Mouse (Mus musculus): ENCODE measurements around the gene Pmp22. TPM values are rescaled to one million over a fixed set of nuclear protein-coding genes. Genes with fewer than 3 reads are reported as not detected.

The Pmp22 gene
- total RNA-seq, 1 experiment, result 106 TPM

- DNase-seq (ENCODE audit: low read depth, low spot score), result no peak
- Histone ChIP-seq H3K4me1 (ENCODE audit: control insufficient read depth in 2 of 2, insufficient read depth in 2 of 2, low read length in 2 of 2, poor library complexity in 1 of 2) (no peaks in the 10 kb centered on the region), H3K36me3 (ENCODE audit: control insufficient read depth, insufficient read depth, low read length, poor library complexity, severe bottlenecking) (no peaks in the 10 kb centered on the region), H3K27ac (ENCODE audit: insufficient read depth, low read depth, low read length, poor library complexity, severe bottlenecking) (no peak overlapping the region), H3K9ac (ENCODE audit: insufficient read depth, low read depth, low read length, poor library complexity, severe bottlenecking) (no peak overlapping the region), H3K9me3 (ENCODE audit: control insufficient read depth, insufficient read depth, low read depth, low read length) (no peaks in the 10 kb centered on the region), H3K4me3 (ENCODE audit: insufficient read depth in 1 of 2, low read depth in 1 of 2, low read length in 2 of 2, poor library complexity in 1 of 2, severe bottlenecking in 1 of 2) (no peak overlapping the region)
- in situ Hi-C loops (cut with MboI; ENCODE audit: low sequenced_read_pairs in 2 of 2, unreplicated experiment in 2 of 2), result no loop called here
- TF ChIP-seq MAFK (IDR thresholded peaks at IDR 0.05; ENCODE audit: insufficient read depth, low read depth, low read length), result no peak
- TF ChIP-seq HCFC1 (IDR thresholded peaks at IDR 0.05; ENCODE audit: borderline replicate concordance, insufficient read depth, low read length), result no peak
- TF ChIP-seq CHD2 (IDR thresholded peaks at IDR 0.05; ENCODE audit: low read depth, low read length), result no peak
- no peak for TF ChIP-seq ZC3H11A (IDR thresholded peaks at IDR 0.05; ENCODE audit: borderline replicate concordance, low read depth, low read length)
- TF ChIP-seq ZNF384 (IDR thresholded peaks at IDR 0.05; ENCODE audit: low read depth, low read length), result no peak
Measured at GRCm38 (mm10) chr11:63171977-63172376, 43.2 kb downstream of the Pmp22 start.

GRCm38 (mm10) chr11:63173604-63174003 is 44.8 kb downstream of the Pmp22 start:
- Histone ChIP-seq H3K27ac (ENCODE audit: insufficient read depth, low read depth, low read length, poor library complexity, severe bottlenecking) (no peak overlapping the region), H3K9me3 (ENCODE audit: control insufficient read depth, insufficient read depth, low read depth, low read length) (no peaks in the 10 kb centered on the region), H3K4me1 (ENCODE audit: control insufficient read depth in 2 of 2, insufficient read depth in 2 of 2, low read length in 2 of 2, poor library complexity in 1 of 2) (no peaks in the 10 kb centered on the region), H3K4me3 (ENCODE audit: insufficient read depth in 1 of 2, low read depth in 1 of 2, low read length in 2 of 2, poor library complexity in 1 of 2, severe bottlenecking in 1 of 2) (no peak overlapping the region), H3K36me3 (ENCODE audit: control insufficient read depth, insufficient read depth, low read length, poor library complexity, severe bottlenecking) (no peaks in the 10 kb centered on the region), H3K9ac (ENCODE audit: insufficient read depth, low read depth, low read length, poor library complexity, severe bottlenecking) (no peak overlapping the region)
- TF ChIP-seq ZNF384 (IDR thresholded peaks at IDR 0.05; ENCODE audit: low read depth, low read length) (no peak), MAFK (IDR thresholded peaks at IDR 0.05; ENCODE audit: insufficient read depth, low read depth, low read length) (no peak), CHD2 (IDR thresholded peaks at IDR 0.05; ENCODE audit: low read depth, low read length) (no peak), ZC3H11A (IDR thresholded peaks at IDR 0.05; ENCODE audit: borderline replicate concordance, low read depth, low read length) (no peak)
- in situ Hi-C loops (cut with MboI; ENCODE audit: low sequenced_read_pairs in 2 of 2, unreplicated experiment in 2 of 2), result no loop called here
- DNase-seq (ENCODE audit: low read depth, low spot score), result no peak

GRCm38 (mm10) chr11:63175302-63175701 is 46.5 kb downstream of the Pmp22 start:
- Histone ChIP-seq H3K9me3 (ENCODE audit: control insufficient read depth, insufficient read depth, low read depth, low read length) (no peaks in the 10 kb centered on the region), H3K27ac (ENCODE audit: insufficient read depth, low read depth, low read length, poor library complexity, severe bottlenecking) (no peak overlapping the region), H3K4me1 (ENCODE audit: control insufficient read depth in 2 of 2, insufficient read depth in 2 of 2, low read length in 2 of 2, poor library complexity in 1 of 2) (peaks cover 0 to 2% of the 10 kb centered on the region in 2 experiments; a peak in 2 of 4 replicates), H3K4me3 (ENCODE audit: insufficient read depth in 1 of 2, low read depth in 1 of 2, low read length in 2 of 2, poor library complexity in 1 of 2, severe bottlenecking in 1 of 2) (no peak overlapping the region), H3K9ac (ENCODE audit: insufficient read depth, low read depth, low read length, poor library complexity, severe bottlenecking) (no peak overlapping the region), H3K36me3 (ENCODE audit: control insufficient read depth, insufficient read depth, low read length, poor library complexity, severe bottlenecking) (no peaks in the 10 kb centered on the region)
- in situ Hi-C loops (cut with MboI; ENCODE audit: low sequenced_read_pairs in 2 of 2, unreplicated experiment in 2 of 2), result no loop called here
- TF ChIP-seq ZNF384 (IDR thresholded peaks at IDR 0.05; ENCODE audit: low read depth, low read length) (no peak), ZC3H11A (IDR thresholded peaks at IDR 0.05; ENCODE audit: borderline replicate concordance, low read depth, low read length) (0 out of 2 replicates have a peak, but pooled peaks have one; percentile 21)
- DNase-seq (ENCODE audit: low read depth, low spot score), result no peak

- DNase-seq (ENCODE audit: low read depth, low spot score), result no peak
- Histone ChIP-seq H3K27ac (ENCODE audit: insufficient read depth, low read depth, low read length, poor library complexity, severe bottlenecking) (no peak overlapping the region), H3K9me3 (ENCODE audit: control insufficient read depth, insufficient read depth, low read depth, low read length) (no peaks in the 10 kb centered on the region), H3K4me1 (ENCODE audit: control insufficient read depth in 2 of 2, insufficient read depth in 2 of 2, low read length in 2 of 2, poor library complexity in 1 of 2) (peaks cover 3 to 9% of the 10 kb centered on the region in 2 experiments; a peak in 2 of 4 replicates), H3K9ac (ENCODE audit: insufficient read depth, low read depth, low read length, poor library complexity, severe bottlenecking) (no peak overlapping the region), H3K36me3 (ENCODE audit: control insufficient read depth, insufficient read depth, low read length, poor library complexity, severe bottlenecking) (no peaks in the 10 kb centered on the region), H3K4me3 (ENCODE audit: insufficient read depth in 1 of 2, low read depth in 1 of 2, low read length in 2 of 2, poor library complexity in 1 of 2, severe bottlenecking in 1 of 2) (no peak overlapping the region)
- in situ Hi-C loops (cut with MboI; ENCODE audit: low sequenced_read_pairs in 2 of 2, unreplicated experiment in 2 of 2), result no loop called here
- TF ChIP-seq MAFK (IDR thresholded peaks at IDR 0.05; ENCODE audit: insufficient read depth, low read depth, low read length) (no peak), ZNF384 (IDR thresholded peaks at IDR 0.05; ENCODE audit: low read depth, low read length) (no peak), ZC3H11A (IDR thresholded peaks at IDR 0.05; ENCODE audit: borderline replicate concordance, low read depth, low read length) (no peak), CHD2 (IDR thresholded peaks at IDR 0.05; ENCODE audit: low read depth, low read length) (no peak), HCFC1 (IDR thresholded peaks at IDR 0.05; ENCODE audit: borderline replicate concordance, insufficient read depth, low read length) (no peak)
Measured at GRCm38 (mm10) chr11:63176416-63176815, 47.6 kb downstream of the Pmp22 start.

Data from ES-E14 (cell line).